In genomic region chr15:101122290-101122589, GRCm38 (mm10) we compare ENCODE assay signal across 17 mouse cellular contexts. TPM values are rescaled to one million over a fixed set of nuclear protein-coding genes. Genes with fewer than 3 reads are reported as not detected.
DNase-seq lines count a peak whose midpoint lies in the region; ATAC-seq lines count a peak whose summit lies in the region.
"Had no signal": no experiment of that assay in that cellular context is flagged by ENCODE, and none has a peak within 500 bp of the region (broad histone marks: within the 10 kb centered on the region; RNA-seq: fewer than 3 reads in every experiment).

No protein-coding gene starts in this region.

- ATAC-seq in lung, embryonic 15.5 days (ENCODE audit: borderline replicate concordance, extremely low read depth, low FRiP score, low TSS enrichment): no peak
- 0 out of 2 replicates have a peak, but pooled peaks have one; percentile 47 for ATAC-seq in intestine, embryonic 15.5 days
- ATAC-seq: activated CD4-positive, CD25-positive, alpha-beta regulatory T cell, adult 4 months; forebrain, embryonic 16.5 days had no signal

- H3K27ac ChIP-seq in lung, embryonic 15.5 days: 0 out of 2 replicates have a peak overlapping the region, but pooled peaks have one; percentile 35
- H3K27ac ChIP-seq in intestine, embryonic 15.5 days: no peak overlapping the region
- no peak overlapping the region for H3K27ac ChIP-seq in embryonic facial prominence, embryonic 10.5 days (replicated peaks)
- H3K27ac ChIP-seq: embryonic facial prominence, embryonic 13.5 days; hindbrain, embryonic 12.5 days had no signal

- DNase-seq in heart, postnatal 4 days: peak; percentile 28
- no peak for DNase-seq in heart, postnatal 25 days (ENCODE audit: low spot score)
- DNase-seq in lung, postnatal 14 days: no peak
- no peak for DNase-seq in right cerebral cortex, postnatal 25 days
- no peak for DNase-seq in embryonic facial prominence, embryonic 10.5 days (ENCODE audit: low spot score)
- DNase-seq: cerebellum, postnatal 25 days; right cerebral cortex, postnatal 14 days; thymus, postnatal 36 days had no signal

- H3K9ac ChIP-seq in lung, embryonic 15.5 days: no peak overlapping the region
- H3K9ac ChIP-seq in intestine, embryonic 15.5 days: no peak overlapping the region
- H3K9ac ChIP-seq: embryonic facial prominence, embryonic 13.5 days; hindbrain, embryonic 12.5 days had no signal

- intact Hi-C loops in heart, postnatal 25 days (cut with DNase I): no loop called here

- H3K9me3 ChIP-seq in lung, embryonic 15.5 days: no peaks in the 10 kb centered on the region
- no peaks in the 10 kb centered on the region for H3K9me3 ChIP-seq in intestine, embryonic 15.5 days
- H3K9me3 ChIP-seq in embryonic facial prominence, embryonic 10.5 days: no peaks in the 10 kb centered on the region
- H3K9me3 ChIP-seq: embryonic facial prominence, embryonic 13.5 days; hindbrain, embryonic 12.5 days had no signal

- H3K36me3 ChIP-seq in lung, embryonic 15.5 days: no peaks in the 10 kb centered on the region
- H3K36me3 ChIP-seq in intestine, embryonic 15.5 days: no peaks in the 10 kb centered on the region
- H3K36me3 ChIP-seq in embryonic facial prominence, embryonic 10.5 days (replicated peaks): no peaks in the 10 kb centered on the region
- H3K36me3 ChIP-seq: embryonic facial prominence, embryonic 13.5 days; hindbrain, embryonic 12.5 days had no signal

- no peaks in the 10 kb centered on the region for H3K27me3 ChIP-seq in lung, embryonic 15.5 days
- H3K27me3 ChIP-seq in intestine, embryonic 15.5 days (replicated peaks): no peaks in the 10 kb centered on the region
- H3K27me3 ChIP-seq in embryonic facial prominence, embryonic 10.5 days (replicated peaks; ENCODE audit: low read depth, poor library complexity, severe bottlenecking): peaks cover 33% of the 10 kb centered on the region
- H3K27me3 ChIP-seq: embryonic facial prominence, embryonic 13.5 days had no signal

- WGBS in lung, embryonic 15.5 days: 19% methylated on average over 2 of the region's 2 CpGs
- 22% methylated on average over 2 of the region's 2 CpGs for WGBS in intestine, embryonic 15.5 days
- 30% methylated on average over 2 of the region's 2 CpGs for WGBS in embryonic facial prominence, embryonic 10.5 days

- no peak overlapping the region for H3K4me2 ChIP-seq in lung, embryonic 15.5 days
- H3K4me2 ChIP-seq in intestine, embryonic 15.5 days (replicated peaks): no peak overlapping the region
- H3K4me2 ChIP-seq: embryonic facial prominence, embryonic 13.5 days; hindbrain, embryonic 12.5 days had no signal

- no peak overlapping the region for H3K4me3 ChIP-seq in lung, embryonic 15.5 days
- H3K4me3 ChIP-seq in intestine, embryonic 15.5 days (replicated peaks): no peak overlapping the region
- no peak overlapping the region for H3K4me3 ChIP-seq in embryonic facial prominence, embryonic 10.5 days
- H3K4me3 ChIP-seq: embryonic facial prominence, embryonic 13.5 days; hindbrain, embryonic 12.5 days had no signal

- peaks cover 18% of the 10 kb centered on the region for H3K4me1 ChIP-seq in lung, embryonic 15.5 days
- peaks cover 18% of the 10 kb centered on the region for H3K4me1 ChIP-seq in intestine, embryonic 15.5 days (replicated peaks)
- H3K4me1 ChIP-seq in embryonic facial prominence, embryonic 10.5 days: peaks cover 24% of the 10 kb centered on the region

RNA-seq across cellular contexts. Expression of gene Acvrl1, which starts 6.1 kb away (rescaled TPM):
- 10 to 100 TPM; 20.5 to 21.7 TPM for total RNA-seq in heart, postnatal 4 days (2021)
- 10 to 100 TPM; 23.2 to 31.5 TPM for total RNA-seq in heart, postnatal 25 days (2021)
- polyA plus RNA-seq in lung, embryonic 15.5 days (2015; fragmentation: Nextera tagmentation; extraction: Ambion mirVana): 68.2 and 72.4 TPM in 2 replicates
- 27.3 and 27.6 TPM in 2 replicates for polyA plus RNA-seq in intestine, embryonic 15.5 days (2015; fragmentation: Nextera tagmentation; extraction: Ambion mirVana)
- 10.3 and 10.6 TPM in 2 replicates for polyA plus RNA-seq in embryonic facial prominence, embryonic 10.5 days (2016; fragmentation: Nextera tagmentation; extraction: Ambion mirVana)

RNA-seq across cellular contexts. Expression of gene Ankrd33, which starts 6.7 kb away (rescaled TPM):
- not detected for total RNA-seq in heart, postnatal 4 days (2021)
- total RNA-seq in heart, postnatal 25 days (2021): not detected
- polyA plus RNA-seq in lung, embryonic 15.5 days (2015; fragmentation: Nextera tagmentation; extraction: Ambion mirVana): not detected in 2 replicates
- polyA plus RNA-seq in intestine, embryonic 15.5 days (2015; fragmentation: Nextera tagmentation; extraction: Ambion mirVana): not detected in 2 replicates
- polyA plus RNA-seq in embryonic facial prominence, embryonic 10.5 days (2016; fragmentation: Nextera tagmentation; extraction: Ambion mirVana): 0.10 TPM in 1 of 2 replicates, not detected in the other
- total RNA-seq: monocyte, adult 5-6 weeks had no signal
- polyA plus RNA-seq: activated CD4-positive, CD25-positive, alpha-beta regulatory T cell, adult 4 months; embryonic facial prominence, embryonic 13.5 days; forebrain, embryonic 16.5 days; gonadal fat pad, adult 2 months; hindbrain, embryonic 12.5 days; limb, embryonic 11.5 days had no signal

RNA-seq across cellular contexts. Expression of gene Fignl2, which starts 43.9 kb away (rescaled TPM):
- total RNA-seq in heart, postnatal 4 days (2021): 1 to 10 TPM; 3.2 to 4.2 TPM
- 1 to 10 TPM; 1.3 to 1.4 TPM for total RNA-seq in heart, postnatal 25 days (2021)
- 0.19 and 0.24 TPM in 2 replicates for polyA plus RNA-seq in lung, embryonic 15.5 days (2015; fragmentation: Nextera tagmentation; extraction: Ambion mirVana)
- polyA plus RNA-seq in intestine, embryonic 15.5 days (2015; fragmentation: Nextera tagmentation; extraction: Ambion mirVana): 0.18 and 0.19 TPM in 2 replicates
- 1.2 and 1.7 TPM in 2 replicates for polyA plus RNA-seq in embryonic facial prominence, embryonic 10.5 days (2016; fragmentation: Nextera tagmentation; extraction: Ambion mirVana)
- polyA plus RNA-seq: activated CD4-positive, CD25-positive, alpha-beta regulatory T cell, adult 4 months; forebrain, embryonic 16.5 days had no signal

RNA-seq across cellular contexts. Expression of gene Acvr1b, which starts 51.6 kb away (rescaled TPM):
- 10 to 100 TPM; 20.8 to 21.4 TPM for total RNA-seq in heart, postnatal 4 days (2021)
- total RNA-seq in heart, postnatal 25 days (2021): 10 to 100 TPM; 11.7 to 14.5 TPM
- polyA plus RNA-seq in lung, embryonic 15.5 days (2015; fragmentation: Nextera tagmentation; extraction: Ambion mirVana): 5.9 and 6.0 TPM in 2 replicates
- polyA plus RNA-seq in intestine, embryonic 15.5 days (2015; fragmentation: Nextera tagmentation; extraction: Ambion mirVana): 9.1 and 9.3 TPM in 2 replicates
- polyA plus RNA-seq in embryonic facial prominence, embryonic 10.5 days (2016; fragmentation: Nextera tagmentation; extraction: Ambion mirVana): 5.5 and 6.2 TPM in 2 replicates
